Mouse (Mus musculus): ENCODE measurements at regions not wholly inside any gene's neighbourhood (a gene's known extent, or its start where the extent isn't known, plus 50 kb on each side); places are given as distances from the start of the nearest gene placed in this dataset.

DNA sequence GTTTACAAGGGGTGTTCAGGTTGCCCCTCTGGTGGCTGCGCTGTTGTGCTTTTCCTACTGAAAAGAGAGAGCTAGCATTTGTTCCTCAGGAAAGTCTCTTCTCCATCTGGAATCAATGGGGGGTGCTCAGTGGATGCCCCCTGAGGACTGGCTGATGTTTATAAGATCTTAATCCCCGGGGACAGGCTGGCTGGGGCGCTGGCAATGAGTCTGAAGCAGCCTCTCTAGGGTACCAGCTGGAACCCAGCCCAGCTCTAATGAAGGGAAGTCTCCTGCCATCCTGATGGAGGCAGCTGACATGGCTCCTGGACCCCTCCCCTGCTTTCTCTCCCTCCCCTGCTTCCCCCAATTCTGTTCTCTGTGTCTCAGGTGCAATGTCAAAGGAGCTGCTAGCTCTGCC is 575.6 kb upstream of the 3110018I06Rik start:
- ATAC-seq (replicated peaks; ENCODE audit: low FRiP score, low TSS enrichment, poor library complexity, severe bottlenecking) = no peak

DNA sequence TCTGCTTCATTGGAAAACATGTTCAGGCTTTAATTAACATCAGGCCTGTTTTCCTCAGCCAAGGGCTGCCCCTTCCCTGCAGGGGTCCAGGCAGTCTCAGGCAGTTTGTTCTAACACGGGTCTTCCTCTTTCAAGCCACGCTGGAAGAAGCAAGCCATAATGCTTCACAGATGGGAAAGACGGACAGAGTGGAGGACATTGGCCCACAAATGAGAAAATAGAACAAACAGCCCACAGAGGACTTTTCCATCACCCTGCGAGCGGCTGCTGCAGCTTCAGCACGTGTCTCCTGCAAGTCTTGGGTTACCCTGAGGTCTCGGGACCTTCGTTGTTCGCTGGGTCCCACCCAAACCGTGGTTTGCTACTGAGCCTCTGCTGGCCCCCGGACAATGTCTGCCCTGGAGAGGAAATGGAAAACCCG is 565.9 kb upstream of the 3110018I06Rik start:
- no peak for ATAC-seq (replicated peaks; ENCODE audit: low FRiP score, low TSS enrichment, poor library complexity, severe bottlenecking)

DNA sequence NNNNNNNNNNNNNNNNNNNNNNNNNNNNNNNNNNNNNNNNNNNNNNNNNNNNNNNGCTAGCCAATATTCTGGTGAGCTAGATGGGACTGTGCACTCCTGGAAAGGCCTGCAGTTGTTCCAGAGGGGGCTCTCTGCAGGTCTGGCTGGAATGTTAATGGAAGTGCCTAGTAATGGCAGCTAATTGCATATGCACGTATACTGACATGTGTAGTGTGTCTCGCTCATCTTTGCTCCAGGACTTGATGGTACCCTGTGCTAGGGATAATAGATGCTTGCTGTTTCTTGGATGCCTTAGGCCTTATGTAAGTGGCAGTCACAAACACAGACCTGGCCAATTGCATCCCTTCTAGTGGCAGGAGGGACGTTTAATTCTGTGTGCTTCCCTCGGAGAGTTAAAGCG is 560.0 kb upstream of the 3110018I06Rik start:
- ATAC-seq (replicated peaks; ENCODE audit: low FRiP score, low TSS enrichment, poor library complexity, severe bottlenecking) = no peak

DNA sequence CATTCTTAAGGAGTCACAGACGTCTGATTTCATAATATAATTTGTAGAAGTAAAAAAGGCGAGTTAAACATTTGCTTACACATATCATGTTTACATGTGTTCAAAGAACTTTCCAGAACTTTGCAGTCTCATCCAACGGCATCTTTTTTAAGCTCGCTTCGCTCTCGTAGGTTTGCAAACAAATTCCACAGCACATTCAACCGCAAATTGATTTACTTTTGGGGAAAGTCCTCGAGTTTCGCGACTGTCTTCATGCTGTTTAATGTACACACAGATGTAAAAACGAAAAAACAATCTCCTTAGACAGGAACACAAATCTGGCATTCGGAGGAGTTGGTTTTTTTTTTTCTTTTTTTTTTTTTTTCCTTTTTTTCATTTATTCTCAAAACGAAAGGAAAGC is 559.3 kb upstream of the 3110018I06Rik start:
- ATAC-seq (replicated peaks; ENCODE audit: low FRiP score, low TSS enrichment, poor library complexity, severe bottlenecking) = no peak

DNA sequence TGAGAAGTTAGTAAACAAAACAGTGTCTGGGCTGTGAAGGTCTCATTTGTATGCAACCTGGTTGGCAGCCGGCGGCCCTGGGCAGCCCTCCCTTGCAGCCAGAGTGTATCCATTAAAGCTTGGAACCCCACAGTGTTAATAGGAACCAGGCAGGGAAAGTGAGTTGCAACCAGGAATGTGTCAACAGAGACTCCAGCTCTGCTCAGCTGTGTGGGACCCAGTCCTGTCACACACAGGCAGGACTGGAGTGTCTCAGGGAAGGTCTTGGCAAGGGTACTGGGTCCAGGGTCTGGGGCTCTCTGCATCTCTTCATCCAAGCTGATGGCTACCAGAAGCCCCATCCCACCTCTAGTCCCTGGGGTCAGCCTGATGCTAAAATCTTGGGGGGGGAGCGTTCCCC is 556.8 kb upstream of the 3110018I06Rik start:
- no peak for ATAC-seq (replicated peaks; ENCODE audit: low FRiP score, low TSS enrichment, poor library complexity, severe bottlenecking)

DNA sequence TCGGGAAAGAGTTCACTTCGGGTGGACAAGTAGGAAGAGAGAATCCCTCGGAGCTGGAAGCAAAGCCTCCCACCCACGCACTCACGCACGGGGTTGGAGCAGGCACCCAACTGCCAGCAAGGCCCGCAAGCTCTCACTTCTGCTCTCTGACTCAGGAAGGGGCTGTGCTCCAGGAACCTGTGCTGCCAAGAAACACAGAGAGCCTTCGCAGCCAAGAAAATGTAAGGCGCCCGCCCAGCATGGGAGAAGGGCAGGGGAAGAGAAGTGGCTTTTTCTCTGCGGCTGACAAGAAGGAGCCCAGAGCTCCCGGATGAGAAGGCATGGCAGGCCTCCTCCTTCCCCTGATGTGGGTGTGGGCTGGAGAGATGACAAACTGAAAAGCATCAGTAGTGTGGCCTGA is 549.1 kb upstream of the 3110018I06Rik start:
- no peak for ATAC-seq (replicated peaks; ENCODE audit: low FRiP score, low TSS enrichment, poor library complexity, severe bottlenecking)

DNA sequence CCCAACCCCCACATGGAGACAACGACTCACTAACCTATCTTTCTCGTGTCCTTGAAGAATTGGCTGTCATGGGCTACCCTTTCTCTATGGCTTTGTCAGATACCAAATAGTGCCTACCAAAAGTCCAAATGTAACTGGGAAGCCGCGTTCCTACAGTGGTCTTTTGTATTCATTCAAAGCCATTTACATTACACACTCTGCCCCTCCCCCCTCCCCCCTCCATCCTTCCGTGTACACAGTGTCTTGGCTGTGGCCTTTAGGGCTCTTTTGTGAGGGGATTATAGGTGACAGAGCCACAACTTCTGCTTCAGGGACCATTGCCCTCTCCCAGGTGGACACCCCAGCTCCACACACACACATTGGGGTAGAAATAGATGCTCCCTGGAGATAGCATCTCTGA is 544.6 kb upstream of the 3110018I06Rik start:
- ATAC-seq (replicated peaks; ENCODE audit: low FRiP score, low TSS enrichment, poor library complexity, severe bottlenecking) = no peak

DNA sequence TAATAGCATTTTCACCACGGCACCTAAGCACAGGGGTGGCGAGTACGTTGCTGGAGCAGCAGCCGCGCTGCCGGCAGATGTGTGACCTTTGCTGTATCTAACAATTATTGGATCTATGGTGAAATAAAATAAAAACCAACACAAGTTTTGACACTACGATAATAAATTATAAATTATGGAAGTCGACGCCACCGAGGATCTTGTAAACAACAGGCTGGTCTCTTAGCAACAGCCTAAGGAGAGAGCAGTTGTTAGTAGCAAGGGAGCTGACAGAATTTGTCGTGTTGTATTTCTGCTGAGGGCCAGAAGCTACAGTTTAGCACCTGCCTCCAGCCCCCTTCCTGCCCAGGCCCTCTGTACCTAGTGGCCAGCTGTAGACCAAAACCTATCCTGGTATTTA is 535.8 kb upstream of the 3110018I06Rik start:
- ATAC-seq (replicated peaks; ENCODE audit: low FRiP score, low TSS enrichment, poor library complexity, severe bottlenecking) = no peak

DNA sequence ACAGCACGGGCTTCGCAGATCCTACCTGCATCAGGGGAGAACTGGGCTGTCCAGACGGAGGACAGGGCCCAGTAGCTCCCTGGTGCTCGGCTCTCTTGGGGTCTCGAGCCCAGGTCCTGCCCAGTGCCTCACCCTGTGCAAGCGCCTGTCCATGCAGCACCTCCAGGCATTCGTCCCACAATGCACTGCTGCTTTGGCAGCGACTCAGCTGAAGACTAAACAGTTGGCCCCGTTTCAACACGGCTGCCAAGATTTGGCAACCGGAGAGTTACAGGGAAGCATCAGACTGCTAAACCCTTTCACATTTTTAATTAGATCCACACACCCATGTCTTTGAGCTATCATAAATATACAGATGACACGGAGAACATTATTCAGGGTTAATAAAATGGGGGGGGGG is 532.7 kb upstream of the 3110018I06Rik start:
- ATAC-seq (replicated peaks; ENCODE audit: low FRiP score, low TSS enrichment, poor library complexity, severe bottlenecking) = no peak

DNA sequence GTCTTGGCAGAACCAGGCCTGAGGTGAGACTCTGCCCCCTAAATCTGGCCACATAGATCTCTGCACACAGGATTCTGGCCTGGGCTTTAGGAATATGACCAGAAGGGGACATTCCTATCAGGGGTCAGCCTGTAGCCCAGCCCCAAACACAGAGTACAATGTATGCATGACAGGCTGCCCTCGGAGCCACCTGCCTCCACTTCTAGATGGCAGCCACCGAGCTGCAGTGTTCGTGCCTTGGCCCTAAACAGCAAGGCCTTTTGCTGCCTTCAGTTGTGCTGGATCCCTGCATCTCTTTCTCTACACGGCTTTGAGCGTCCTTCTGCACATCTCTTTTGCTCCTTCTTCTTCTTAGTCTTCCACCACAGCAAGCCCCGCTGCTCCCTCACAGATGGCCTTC is 532.2 kb upstream of the 3110018I06Rik start:
- ATAC-seq (replicated peaks; ENCODE audit: low FRiP score, low TSS enrichment, poor library complexity, severe bottlenecking) = no peak

DNA sequence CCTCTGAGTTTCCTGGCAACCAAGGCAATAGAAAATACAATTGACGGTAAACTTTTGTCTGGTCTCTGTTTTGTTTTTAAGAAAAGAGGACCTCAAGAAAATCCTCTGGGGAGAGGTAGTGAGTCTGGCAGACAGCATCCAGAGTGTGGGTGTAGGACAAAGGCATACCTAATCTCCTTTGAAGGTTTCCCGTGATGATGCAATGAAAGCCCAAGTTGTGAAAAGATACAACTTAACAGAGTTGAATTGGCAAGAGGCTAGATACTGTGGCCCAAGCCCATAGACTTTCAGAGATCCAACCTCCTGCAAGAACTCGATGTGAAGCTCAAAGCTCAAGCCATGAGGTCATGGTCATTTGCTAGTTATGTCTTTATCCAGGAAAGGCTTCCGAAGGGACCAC is 526.4 kb upstream of the 3110018I06Rik start:
- no peak for ATAC-seq (replicated peaks; ENCODE audit: low FRiP score, low TSS enrichment, poor library complexity, severe bottlenecking)

DNA sequence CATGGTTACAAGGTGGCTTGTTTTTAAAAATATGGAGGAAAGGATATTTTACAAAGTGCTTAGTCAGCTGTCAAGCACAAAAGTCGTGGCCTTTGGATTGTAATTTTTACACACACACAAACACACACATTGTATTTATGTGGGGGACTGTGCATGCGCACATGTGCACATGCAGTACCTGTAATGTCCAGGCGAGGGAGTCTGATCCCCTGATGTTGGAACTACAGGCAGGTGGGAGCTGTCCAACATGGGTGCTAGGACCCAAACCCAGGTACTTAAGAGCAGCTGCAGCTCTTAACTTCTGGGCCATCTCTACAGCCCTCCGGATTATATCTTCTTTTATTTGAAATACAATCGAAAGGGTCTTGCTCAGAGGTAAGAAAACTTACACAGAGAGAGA is 524.7 kb upstream of the 3110018I06Rik start:
- ATAC-seq (replicated peaks; ENCODE audit: low FRiP score, low TSS enrichment, poor library complexity, severe bottlenecking) = no peak

DNA sequence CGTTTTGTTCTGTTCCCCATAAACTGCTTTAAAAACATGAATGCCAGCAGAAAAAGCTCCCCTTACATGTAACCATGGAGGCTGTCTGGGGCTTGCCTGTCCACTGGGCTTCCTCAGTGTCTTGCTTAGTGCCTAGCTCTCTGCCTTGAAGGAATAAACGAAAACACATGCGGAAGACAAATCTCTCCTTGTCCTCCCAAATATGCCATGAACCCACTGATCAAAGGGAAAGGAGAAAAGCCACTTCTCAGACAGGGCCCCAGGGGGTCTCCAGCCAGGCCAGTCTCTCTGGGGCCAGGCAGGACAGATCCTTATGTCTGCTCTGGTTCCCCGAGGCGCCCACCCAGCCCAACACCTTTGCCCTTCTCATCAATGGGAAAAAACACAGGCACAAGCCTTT is 518.6 kb upstream of the 3110018I06Rik start:
- ATAC-seq (replicated peaks; ENCODE audit: low FRiP score, low TSS enrichment, poor library complexity, severe bottlenecking) = no peak

DNA sequence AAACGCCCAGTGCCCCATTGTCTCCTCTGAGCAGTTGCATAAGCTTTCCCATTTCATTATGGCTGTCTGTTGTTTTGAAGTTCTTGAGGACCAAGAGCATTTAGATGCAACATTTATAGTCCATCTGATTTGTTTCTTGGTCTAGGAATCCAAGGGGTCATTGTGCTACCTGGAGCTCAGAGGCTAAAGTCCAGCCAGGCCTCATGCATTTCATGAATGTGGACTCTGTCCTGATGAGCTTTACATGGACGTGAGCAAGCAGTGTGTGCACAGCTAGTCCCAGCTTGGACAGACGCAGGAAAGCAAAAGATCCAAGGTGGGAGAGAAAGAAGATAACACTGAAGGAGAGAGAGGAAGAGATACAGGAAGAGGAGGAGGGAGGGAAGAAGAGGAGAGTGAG is 496.0 kb upstream of the 3110018I06Rik start:
- ATAC-seq (replicated peaks; ENCODE audit: low FRiP score, low TSS enrichment, poor library complexity, severe bottlenecking) = no peak

DNA sequence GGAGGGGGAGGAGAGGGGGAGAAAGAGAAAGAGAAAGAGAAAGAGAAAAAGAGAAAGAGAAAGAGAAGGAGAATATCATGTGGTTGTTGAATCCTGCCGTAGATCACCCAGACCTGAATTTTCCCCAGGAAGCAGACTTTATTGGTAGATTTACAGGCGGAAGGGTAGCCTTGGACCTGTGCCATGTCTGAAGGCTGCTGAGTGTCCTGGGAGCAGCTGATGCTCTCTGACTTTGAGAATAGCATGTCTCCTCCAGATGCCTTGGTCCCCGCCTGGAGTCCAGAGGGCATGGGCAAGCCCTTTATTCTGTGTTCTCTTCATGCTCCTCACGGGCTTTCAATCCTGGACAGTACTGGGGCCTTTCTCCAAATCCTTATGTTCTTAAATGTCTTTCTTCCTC is 495.4 kb upstream of the 3110018I06Rik start:
- ATAC-seq (replicated peaks; ENCODE audit: low FRiP score, low TSS enrichment, poor library complexity, severe bottlenecking) = no peak

DNA sequence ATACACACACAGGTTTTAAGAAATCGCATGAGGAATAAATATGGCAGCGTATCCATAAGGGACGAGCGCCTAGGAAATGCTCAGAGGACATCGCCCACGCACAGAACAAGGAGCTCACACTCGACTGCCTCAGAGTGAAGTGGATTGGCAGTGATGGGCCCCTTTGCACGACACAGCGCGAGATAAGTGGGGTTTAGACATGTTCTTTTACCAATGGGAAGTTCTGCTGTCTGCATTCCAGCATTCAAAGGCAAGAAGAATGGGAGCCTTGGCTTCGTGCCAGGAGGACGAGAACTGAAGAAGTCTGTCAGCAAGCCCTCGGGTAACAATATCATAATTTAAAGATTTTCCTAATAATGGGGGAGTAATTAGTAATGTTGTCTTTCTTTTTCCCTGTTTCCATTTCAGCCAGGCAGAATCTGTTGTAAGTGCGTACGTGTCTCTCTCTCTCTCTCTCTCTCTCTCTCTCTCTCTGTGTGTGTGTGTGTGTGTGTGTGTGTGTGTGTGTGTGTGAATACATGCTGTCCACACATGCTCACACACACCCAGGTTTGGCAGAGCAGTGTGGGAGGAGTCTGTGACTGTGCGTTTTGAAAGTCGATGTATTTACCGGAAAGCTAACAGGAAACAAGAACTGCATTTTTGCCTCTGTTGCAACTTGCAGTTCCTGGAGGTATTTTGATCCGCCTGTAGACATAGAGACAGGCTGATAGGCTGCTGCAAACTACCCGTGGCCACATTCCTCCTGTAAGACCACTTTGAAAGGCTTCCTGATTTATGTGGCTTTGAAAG is 477.2 kb upstream of the 3110018I06Rik start:
- no peak for ATAC-seq (replicated peaks; ENCODE audit: low FRiP score, low TSS enrichment, poor library complexity, severe bottlenecking)

DNA sequence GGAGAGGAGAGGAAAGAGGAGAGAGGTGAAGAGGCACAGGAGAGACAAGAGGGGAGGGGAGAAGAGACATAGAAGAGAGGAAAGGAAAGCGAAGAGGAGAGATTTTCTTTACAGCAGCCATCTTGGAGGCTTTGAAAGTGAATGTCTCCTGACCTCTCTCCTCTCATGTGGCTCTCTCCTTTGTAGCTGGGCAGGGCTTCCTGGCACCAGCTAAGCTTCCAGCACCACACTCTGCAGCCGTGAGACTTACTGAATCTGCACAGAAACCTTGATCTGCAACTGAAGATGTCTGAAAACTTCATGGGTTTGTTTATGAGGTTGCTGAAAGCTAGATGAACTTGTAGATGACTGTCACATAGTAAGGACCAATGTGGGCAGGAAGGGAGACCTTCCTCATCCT is 471.6 kb upstream of the 3110018I06Rik start:
- no peak for ATAC-seq (replicated peaks; ENCODE audit: low FRiP score, low TSS enrichment, poor library complexity, severe bottlenecking)

DNA sequence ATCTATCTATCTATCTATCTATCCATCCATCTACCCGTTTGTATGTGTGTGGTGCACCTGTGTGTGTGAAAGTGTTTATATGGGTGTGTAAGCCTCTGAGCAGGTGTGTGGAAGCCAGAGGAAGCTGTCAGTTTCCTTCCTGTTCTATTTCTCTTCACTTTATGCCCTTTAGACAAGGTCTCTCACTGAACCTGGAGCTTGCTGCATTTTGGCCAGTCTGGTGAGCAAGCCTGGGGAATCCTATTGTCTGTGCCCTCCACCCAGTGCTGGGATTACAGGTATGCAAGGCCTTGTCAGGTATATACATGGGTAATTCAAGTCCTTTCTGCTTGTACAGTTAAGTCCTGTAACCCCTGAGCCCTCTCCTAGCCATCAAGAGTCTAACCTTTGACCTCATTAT is 466.6 kb upstream of the 3110018I06Rik start:
- ATAC-seq (replicated peaks; ENCODE audit: low FRiP score, low TSS enrichment, poor library complexity, severe bottlenecking) = no peak

DNA sequence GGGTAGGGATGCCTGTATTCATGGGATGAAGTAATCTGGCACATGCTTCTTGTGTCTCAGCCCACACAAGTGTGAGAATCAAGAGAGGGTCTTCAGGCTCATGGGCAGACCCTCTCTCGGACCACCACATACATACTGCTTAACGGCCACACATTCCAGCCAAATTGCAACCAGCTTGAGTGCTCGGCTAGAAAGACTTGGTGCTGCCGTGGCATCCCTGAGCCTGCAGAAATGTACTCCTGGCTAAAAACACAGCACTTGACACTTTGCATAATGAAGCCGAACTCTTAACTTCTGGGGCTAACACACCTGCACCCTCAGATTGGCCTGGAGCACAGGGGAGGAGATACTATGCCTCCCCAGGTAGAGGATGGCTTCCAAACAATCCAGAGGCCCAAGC is 461.6 kb upstream of the 3110018I06Rik start:
- no peak for ATAC-seq (replicated peaks; ENCODE audit: low FRiP score, low TSS enrichment, poor library complexity, severe bottlenecking)

DNA sequence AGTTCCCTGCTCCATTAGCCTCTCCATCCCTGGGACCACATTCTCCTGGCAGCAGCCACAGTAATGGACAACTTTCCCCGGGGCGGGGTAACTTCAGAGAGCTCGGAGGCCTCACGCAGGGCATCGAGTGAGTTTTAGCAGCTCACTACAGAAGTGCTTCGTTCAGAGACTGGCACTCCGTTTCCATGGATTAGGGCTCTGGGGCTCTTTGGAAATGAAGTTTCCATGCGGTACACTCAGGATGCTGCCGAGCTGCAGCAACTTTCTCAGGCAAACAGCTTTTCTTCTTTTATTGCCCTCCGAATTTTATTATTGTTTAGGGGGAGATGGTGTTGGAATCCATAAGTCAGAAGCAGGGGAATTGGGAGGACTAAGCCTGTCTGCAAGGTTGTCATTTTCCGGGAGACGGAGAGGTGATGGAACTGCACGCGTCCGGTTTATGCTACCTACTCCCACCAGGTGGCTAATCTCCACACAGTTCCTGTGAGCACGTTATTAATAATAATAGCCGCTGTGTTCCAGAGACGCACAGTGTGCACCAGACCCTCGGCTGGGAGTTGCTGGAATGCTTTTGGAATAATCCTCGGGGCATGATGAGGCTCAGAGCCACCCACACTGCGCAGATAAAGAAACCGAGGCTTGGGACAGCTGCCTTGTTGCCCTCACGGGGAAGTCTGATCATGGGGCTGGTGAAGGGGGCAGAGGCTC is 460.4 kb upstream of the 3110018I06Rik start:
- no peak for ATAC-seq (replicated peaks; ENCODE audit: low FRiP score, low TSS enrichment, poor library complexity, severe bottlenecking)

DNA sequence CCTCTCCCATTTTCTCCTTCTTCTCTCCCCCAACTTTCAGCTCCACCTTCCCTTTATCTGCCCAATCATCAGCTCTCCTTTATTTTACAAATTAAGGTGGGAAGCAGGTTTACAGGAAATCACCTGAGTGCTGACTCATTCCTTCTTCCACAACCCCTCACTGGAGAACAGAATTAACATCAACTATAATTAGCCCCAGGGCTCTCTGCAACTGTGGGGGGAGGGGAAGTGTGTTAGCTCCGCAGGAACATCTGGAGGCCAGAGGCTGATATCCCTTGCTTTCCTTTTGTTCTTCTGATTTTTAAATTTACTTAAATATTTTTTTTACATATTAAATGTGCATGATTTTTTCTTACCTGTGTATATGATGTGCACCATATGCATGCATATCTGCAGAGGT is 459.4 kb upstream of the 3110018I06Rik start:
- no peak for ATAC-seq (replicated peaks; ENCODE audit: low FRiP score, low TSS enrichment, poor library complexity, severe bottlenecking)

Data from megakaryocyte-erythroid progenitor cell, adult 5-6 weeks (primary cell).